Mouse (Mus musculus): ENCODE data around the gene Hdac9. TPM values are rescaled to one million over a fixed set of nuclear protein-coding genes. Genes with fewer than 3 reads are reported as not detected.

Gene Hdac9
- 0.06 TPM for polyA plus RNA-seq (2012; fragmentation: generic; extraction: Trizol)
- long read RNA-seq, experiment 1 = 0 reads
- long read RNA-seq, experiment 2 = 0 reads

DNA sequence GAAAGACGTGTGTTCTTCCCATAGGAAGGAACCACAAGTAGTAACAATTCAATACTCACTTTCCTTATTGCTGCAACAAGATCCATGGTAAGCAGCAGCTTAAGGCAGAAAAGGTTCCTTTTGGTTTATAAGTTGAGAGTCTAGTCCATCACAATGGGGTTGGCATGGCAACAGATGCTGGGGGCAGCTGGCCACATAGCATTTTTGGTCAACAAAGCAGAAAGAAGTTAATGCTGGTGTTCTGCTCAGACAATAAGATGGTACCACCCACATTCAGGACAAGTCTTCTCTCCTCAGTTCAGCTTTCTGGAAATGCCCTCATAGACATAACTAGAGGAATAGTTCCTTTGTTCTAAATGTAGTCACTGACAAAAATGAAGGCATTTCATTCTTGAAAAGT is at the start of gene Hdac9:
Gene Hdac9 (minus strand): TSS at position 101 of the 400 bp plus-strand sequence.
- no peak within 1 kb of the TSS for H3ac ChIP-seq (ENCODE audit: control insufficient read depth, insufficient read length, low read depth)
- H3K79me2 ChIP-seq (ENCODE audit: control insufficient read depth, insufficient read depth) = no peaks in the 10 kb centered on the region
- TF ChIP-seq MYOG (IDR thresholded peaks at IDR 0.05; ENCODE audit: control insufficient read depth, extremely low read depth, insufficient read length) = no peak
- TF ChIP-seq FOSL1 (IDR thresholded peaks at IDR 0.05; ENCODE audit: insufficient read depth, low read length, poor library complexity, severe bottlenecking) = no peak
- no peak for TF ChIP-seq CEBPB (IDR thresholded peaks at IDR 0.05; ENCODE audit: low read depth)
- TF ChIP-seq CTCF (IDR thresholded peaks at IDR 0.05; ENCODE audit: control insufficient read depth, insufficient read depth, insufficient read length) = no peak
- no peak for TF ChIP-seq MAX (IDR thresholded peaks at IDR 0.05)
- no peak for TF ChIP-seq MYOD1 (IDR thresholded peaks at IDR 0.05; ENCODE audit: control insufficient read depth, insufficient read length, low read depth)
- no peak for TF ChIP-seq USF1 (IDR thresholded peaks at IDR 0.05; ENCODE audit: low read depth)
- H3K4me3 ChIP-seq (ENCODE audit: insufficient read depth, poor library complexity, severe bottlenecking) = no peak within 1 kb of the TSS
- H3K36me3 ChIP-seq (ENCODE audit: control insufficient read depth, insufficient read depth) = no peaks in the 10 kb centered on the region
- H3K79me3 ChIP-seq (ENCODE audit: low read depth) = no peaks in the 10 kb centered on the region
- no peaks in the 10 kb centered on the region for H3K27me3 ChIP-seq (ENCODE audit: control insufficient read depth, insufficient read depth, insufficient read length)

DNA sequence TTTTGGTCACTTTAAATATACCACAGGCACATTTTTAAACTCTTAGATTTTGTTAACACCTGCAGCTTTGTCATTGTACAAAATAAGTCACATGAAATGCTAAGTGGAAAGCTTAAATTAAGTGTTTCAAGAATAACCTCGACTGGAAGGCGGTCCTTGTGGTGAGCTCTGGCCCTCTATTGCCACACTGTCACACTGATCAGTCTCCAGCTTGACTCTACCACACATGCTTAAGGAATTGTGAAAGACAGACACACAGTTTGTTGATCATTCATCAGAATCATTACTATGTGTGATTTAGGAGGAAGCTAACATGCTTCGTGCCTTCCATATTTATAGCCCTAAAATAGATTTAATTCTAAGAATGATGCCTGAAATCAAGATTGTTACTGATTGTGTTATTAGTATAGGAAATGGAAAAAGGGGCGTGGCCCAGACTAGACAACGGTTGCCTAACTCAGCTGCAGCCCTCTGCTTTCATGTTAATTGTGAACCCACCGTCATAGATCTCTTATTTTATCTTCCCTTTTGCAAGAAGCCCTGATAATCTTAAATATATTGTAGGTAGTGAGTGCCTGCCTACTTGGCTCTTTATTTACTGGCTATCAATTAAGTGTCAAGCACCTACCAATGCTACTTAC is 32.3 kb upstream of the Hdac9 start:
- Histone ChIP-seq H3K4me3 (ENCODE audit: insufficient read depth, poor library complexity, severe bottlenecking) (no peak overlapping the region), H3ac (ENCODE audit: control insufficient read depth, insufficient read length, low read depth) (no peak overlapping the region), H3K27me3 (ENCODE audit: control insufficient read depth, insufficient read depth, insufficient read length) (no peaks in the 10 kb centered on the region), H3K79me2 (ENCODE audit: control insufficient read depth, insufficient read depth) (no peaks in the 10 kb centered on the region), H3K79me3 (ENCODE audit: low read depth) (no peaks in the 10 kb centered on the region), H3K36me3 (ENCODE audit: control insufficient read depth, insufficient read depth) (no peaks in the 10 kb centered on the region)
- no peak for TF ChIP-seq MYOG (IDR thresholded peaks at IDR 0.05; ENCODE audit: control insufficient read depth, extremely low read depth, insufficient read length)
- TF ChIP-seq MAX (IDR thresholded peaks at IDR 0.05) = no peak
- TF ChIP-seq FOSL1 (IDR thresholded peaks at IDR 0.05; ENCODE audit: insufficient read depth, low read length, poor library complexity, severe bottlenecking) = no peak
- TF ChIP-seq CTCF (IDR thresholded peaks at IDR 0.05; ENCODE audit: control insufficient read depth, insufficient read depth, insufficient read length) = no peak
- TF ChIP-seq CEBPB (IDR thresholded peaks at IDR 0.05; ENCODE audit: low read depth) = no peak
- no peak for TF ChIP-seq USF1 (IDR thresholded peaks at IDR 0.05; ENCODE audit: low read depth)
- no peak for TF ChIP-seq MYOD1 (IDR thresholded peaks at IDR 0.05; ENCODE audit: control insufficient read depth, insufficient read length, low read depth)

DNA sequence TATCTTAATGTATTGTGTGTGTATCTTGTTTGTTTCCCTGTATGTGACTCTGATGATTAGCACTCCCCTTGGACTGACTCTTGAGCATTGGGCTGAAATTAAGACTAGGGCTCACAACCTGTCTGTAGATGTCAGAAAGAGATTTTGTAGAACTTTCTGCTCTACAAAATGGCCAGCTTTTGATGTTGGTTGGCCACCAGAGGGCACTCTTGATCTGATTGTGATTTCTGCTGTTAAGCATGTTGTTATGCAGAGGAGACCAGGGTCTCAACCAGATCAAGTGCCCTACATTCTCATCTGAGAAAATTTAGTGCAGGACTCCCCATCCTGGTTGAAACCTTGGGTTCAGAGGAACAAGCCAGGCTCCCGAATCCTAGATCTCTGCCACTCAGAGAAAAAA is 21.0 kb upstream of the Hdac9 start:
- no peak overlapping the region for H3K4me3 ChIP-seq (ENCODE audit: insufficient read depth, poor library complexity, severe bottlenecking)
- TF ChIP-seq MYOG (IDR thresholded peaks at IDR 0.05; ENCODE audit: control insufficient read depth, extremely low read depth, insufficient read length) (no peak), CEBPB (IDR thresholded peaks at IDR 0.05; ENCODE audit: low read depth) (no peak), MYOD1 (IDR thresholded peaks at IDR 0.05; ENCODE audit: control insufficient read depth, insufficient read length, low read depth) (no peak), CTCF (IDR thresholded peaks at IDR 0.05; ENCODE audit: control insufficient read depth, insufficient read depth, insufficient read length) (no peak), USF1 (IDR thresholded peaks at IDR 0.05; ENCODE audit: low read depth) (no peak), MAX (IDR thresholded peaks at IDR 0.05) (no peak), FOSL1 (IDR thresholded peaks at IDR 0.05; ENCODE audit: insufficient read depth, low read length, poor library complexity, severe bottlenecking) (no peak)
- H3K79me2 ChIP-seq (ENCODE audit: control insufficient read depth, insufficient read depth) = no peaks in the 10 kb centered on the region
- no peaks in the 10 kb centered on the region for H3K27me3 ChIP-seq (ENCODE audit: control insufficient read depth, insufficient read depth, insufficient read length)
- H3K79me3 ChIP-seq (ENCODE audit: low read depth) = no peaks in the 10 kb centered on the region
- H3ac ChIP-seq (ENCODE audit: control insufficient read depth, insufficient read length, low read depth) = no peak overlapping the region
- no peaks in the 10 kb centered on the region for H3K36me3 ChIP-seq (ENCODE audit: control insufficient read depth, insufficient read depth)

DNA sequence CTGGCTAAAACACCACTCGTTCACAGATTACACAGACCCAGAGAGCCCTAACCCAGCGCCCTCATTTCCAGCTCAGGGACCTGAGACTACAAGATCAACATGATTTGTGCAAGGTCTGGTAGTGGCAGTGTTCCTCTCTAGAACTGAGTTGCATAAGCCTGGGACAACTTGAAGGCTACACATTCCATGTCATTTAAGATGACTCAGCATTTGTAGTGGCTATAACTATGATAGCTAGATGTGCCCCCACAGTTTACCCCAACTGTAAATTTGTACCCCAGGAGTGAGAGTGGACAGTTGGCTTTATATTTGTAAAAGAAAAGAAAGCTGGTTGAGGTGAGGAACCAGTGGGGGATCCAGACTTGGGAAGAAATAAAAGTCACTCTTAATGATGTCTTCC is 8.9 kb downstream of the Hdac9 start:
- TF ChIP-seq USF1 (IDR thresholded peaks at IDR 0.05; ENCODE audit: low read depth) (no peak), CTCF (IDR thresholded peaks at IDR 0.05; ENCODE audit: control insufficient read depth, insufficient read depth, insufficient read length) (no peak), CEBPB (IDR thresholded peaks at IDR 0.05; ENCODE audit: low read depth) (no peak), MYOD1 (IDR thresholded peaks at IDR 0.05; ENCODE audit: control insufficient read depth, insufficient read length, low read depth) (no peak), MAX (IDR thresholded peaks at IDR 0.05) (no peak), MYOG (IDR thresholded peaks at IDR 0.05; ENCODE audit: control insufficient read depth, extremely low read depth, insufficient read length) (no peak), FOSL1 (IDR thresholded peaks at IDR 0.05; ENCODE audit: insufficient read depth, low read length, poor library complexity, severe bottlenecking) (no peak)
- H3K4me3 ChIP-seq (ENCODE audit: insufficient read depth, poor library complexity, severe bottlenecking) = no peak overlapping the region
- H3K79me2 ChIP-seq (ENCODE audit: control insufficient read depth, insufficient read depth) = no peaks in the 10 kb centered on the region
- no peaks in the 10 kb centered on the region for H3K36me3 ChIP-seq (ENCODE audit: control insufficient read depth, insufficient read depth)
- no peaks in the 10 kb centered on the region for H3K79me3 ChIP-seq (ENCODE audit: low read depth)
- peaks cover 11% of the 10 kb centered on the region for H3K27me3 ChIP-seq (ENCODE audit: control insufficient read depth, insufficient read depth, insufficient read length)
- H3ac ChIP-seq (ENCODE audit: control insufficient read depth, insufficient read length, low read depth) = no peak overlapping the region

DNA sequence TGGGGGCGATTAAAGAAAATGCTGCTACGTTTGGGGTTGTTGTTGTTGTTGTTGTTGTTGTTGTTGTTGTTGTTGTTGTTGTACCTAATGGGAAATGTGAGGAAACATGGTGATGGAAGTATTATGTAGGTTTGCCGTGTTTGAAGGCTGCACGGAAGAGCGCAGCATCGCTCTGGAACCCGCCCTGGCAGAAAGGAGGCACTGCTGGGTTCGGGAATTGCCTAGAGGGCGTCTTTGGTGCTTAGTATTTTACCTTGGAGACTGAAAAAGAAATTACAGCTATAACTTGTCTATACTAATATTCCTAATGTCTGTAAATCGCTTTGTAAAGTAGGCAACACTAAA is 9.4 kb downstream of the Hdac9 start:
- TF ChIP-seq MYOG (IDR thresholded peaks at IDR 0.05; ENCODE audit: control insufficient read depth, extremely low read depth, insufficient read length) (no peak), MAX (IDR thresholded peaks at IDR 0.05) (no peak)
- Histone ChIP-seq H3K79me3 (ENCODE audit: low read depth) (no peaks in the 10 kb centered on the region), H3ac (ENCODE audit: control insufficient read depth, insufficient read length, low read depth) (no peak overlapping the region), H3K4me3 (ENCODE audit: insufficient read depth, poor library complexity, severe bottlenecking) (no peak overlapping the region), H3K79me2 (ENCODE audit: control insufficient read depth, insufficient read depth) (no peaks in the 10 kb centered on the region), H3K27me3 (ENCODE audit: control insufficient read depth, insufficient read depth, insufficient read length) (peaks cover 11% of the 10 kb centered on the region), H3K36me3 (ENCODE audit: control insufficient read depth, insufficient read depth) (no peaks in the 10 kb centered on the region)

All from C2C12 (cell line).